Mouse (Mus musculus) heart, embryonic 10.5 days (tissue): ENCODE results near the gene Cux1. TPM values are rescaled to one million over a fixed set of nuclear protein-coding genes. Genes with fewer than 3 reads are reported as not detected.

Experiments used
- DNase-seq: peaks from one replicate; pipeline ENCODE4 v3.0.0-alpha.2; 2017; ENCODE audit warnings: low spot score
- H3K27ac ChIP-seq: fragments of 300-500 bp; sonication (generic); 2 replicates; pipeline ENCODE4 v1.5.1; 2016; ENCODE audit warnings: mild to moderate bottlenecking
- H3K27me3 ChIP-seq: fragments of 300-500 bp; sonication (generic); 2 replicates; pipeline ENCODE4 v1.6.1; 2016; ENCODE audit warnings: mild to moderate bottlenecking; ENCODE audit not compliant: poor library complexity, insufficient read depth, severe bottlenecking
- H3K36me3 ChIP-seq: fragments of 300-500 bp; sonication (generic); 2 replicates; pipeline ENCODE4 v1.6.1; 2016; ENCODE audit warnings: mild to moderate bottlenecking, moderate library complexity
- H3K4me1 ChIP-seq: fragments of 300-500 bp; sonication (generic); 2 replicates; pipeline ENCODE4 v1.6.1; 2016; ENCODE audit warnings: mild to moderate bottlenecking
- H3K4me3 ChIP-seq: fragments of 300-500 bp; sonication (generic); 2 replicates; pipeline ENCODE4 v1.5.1; 2016; ENCODE audit warnings: mild to moderate bottlenecking, moderate library complexity
- H3K9me3 ChIP-seq: fragments of 300-500 bp; sonication (generic); 2 replicates; pipeline ENCODE4 v1.6.1; 2016; ENCODE audit warnings: mild to moderate bottlenecking, moderate library complexity
- WGBS: fragments of 180-500 bp; shearing (Covaris S2); methylation state at CpG from one replicate; pipeline ENCODE4 v1.1.7; 2016; 5-methylcytosine and 5-hydroxymethylcytosine counted together
- polyA plus RNA-seq: library from polyadenylated mRNA; unstranded; fragments of >200 nt; fragmentation: Nextera tagmentation; extraction: Ambion mirVana; gene quantifications from 2 replicates; pipeline ENCODE4 v1.2.1, GENCODE M21; 2016

Cux1 gene
- polyA plus RNA-seq, 1 experiment from 2014 or later = 65.8 TPM

- peak overlapping the region; percentile 84 for H3K27ac ChIP-seq
- WGBS = under 1% methylated on average over 64 of the region's 67 CpGs
- H3K9me3 ChIP-seq = no peaks in the 10 kb centered on the region
- H3K27me3 ChIP-seq = peaks cover 55% of the 10 kb centered on the region
- peaks cover 29% of the 10 kb centered on the region for H3K4me1 ChIP-seq
- H3K4me3 ChIP-seq = peak overlapping the region; percentile 80
- H3K36me3 ChIP-seq = no peaks in the 10 kb centered on the region
- no peak for DNase-seq
These were observed 323.2 kb downstream of the Cux1 start for GRCm38 (mm10) chr5:136243851-136244761.

- WGBS = 77% methylated on average over 6 of the region's 6 CpGs
These were observed 326.1 kb downstream of the Cux1 start for GRCm38 (mm10) chr5:136241161-136241560.

GRCm38 (mm10) chr5:136240381-136240780, 326.9 kb downstream of the Cux1 start:
- H3K27me3 ChIP-seq = peaks cover 78% of the 10 kb centered on the region
- no peaks in the 10 kb centered on the region for H3K9me3 ChIP-seq
- 65% methylated on average over 1 of the region's 1 CpGs for WGBS
- H3K36me3 ChIP-seq = no peaks in the 10 kb centered on the region
- H3K4me1 ChIP-seq = peaks cover 32% of the 10 kb centered on the region
- H3K4me3 ChIP-seq = no peak overlapping the region
- DNase-seq = no peak
- no peak overlapping the region for H3K27ac ChIP-seq

More at GRCm38 (mm10) chr5:136241161-136241560, 326.1 kb downstream of the Cux1 start:
- no peaks in the 10 kb centered on the region for H3K36me3 ChIP-seq
- H3K27ac ChIP-seq = no peak overlapping the region
- peaks cover 40% of the 10 kb centered on the region for H3K4me1 ChIP-seq
- DNase-seq = no peak
- H3K27me3 ChIP-seq = peaks cover 79% of the 10 kb centered on the region
- H3K4me3 ChIP-seq = no peak overlapping the region
- H3K9me3 ChIP-seq = no peaks in the 10 kb centered on the region

DNA sequence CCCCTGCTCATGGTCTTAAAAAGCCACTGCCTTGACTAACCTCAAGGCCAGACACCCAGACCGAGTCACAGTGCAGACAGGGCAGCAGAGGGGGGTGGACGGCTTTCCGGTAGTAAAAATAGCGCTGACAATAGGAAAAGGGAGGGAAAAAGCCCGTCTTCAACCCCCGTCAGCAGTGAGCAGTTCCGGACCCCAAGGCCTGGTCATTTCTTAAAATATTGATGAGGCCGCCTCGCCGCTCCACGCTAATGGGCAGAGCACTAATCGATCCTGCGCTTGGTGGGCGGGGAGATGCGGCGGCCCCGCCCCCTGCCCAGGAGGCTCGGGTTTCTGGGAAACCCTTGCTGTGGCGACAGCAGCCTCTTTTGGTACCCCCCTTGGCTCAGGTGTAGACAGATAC, 329.7 kb downstream of the Cux1 start:
- no peak for DNase-seq
- Histone ChIP-seq H3K4me3 (peak overlapping the region; percentile 53), H3K27ac (no peak overlapping the region; the same call in 1 of the 2 replicates), H3K4me1 (peaks cover 11% of the 10 kb centered on the region), H3K9me3 (no peaks in the 10 kb centered on the region), H3K27me3 (peaks cover 81% of the 10 kb centered on the region), H3K36me3 (no peaks in the 10 kb centered on the region)
- WGBS = 1% methylated on average over 19 of the region's 19 CpGs

DNA sequence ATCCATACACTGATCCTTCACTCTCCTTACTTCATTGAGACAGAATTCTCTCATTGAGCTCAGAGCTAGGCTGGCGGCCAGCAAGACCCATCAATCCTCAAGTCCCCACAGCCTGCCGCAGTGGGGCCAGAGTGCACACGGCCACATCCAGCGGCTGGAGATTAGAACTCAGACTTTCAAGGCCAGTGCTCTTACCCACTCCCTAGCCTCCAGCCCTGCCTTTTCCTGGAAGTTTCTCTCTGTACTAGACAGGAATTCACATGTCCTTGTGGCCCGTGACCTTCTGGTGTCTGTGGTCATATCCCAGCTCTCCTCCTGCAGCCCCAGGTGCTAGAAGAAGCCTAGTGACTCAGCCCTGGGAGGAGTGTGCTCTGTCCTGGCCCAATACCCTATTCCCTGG, 330.7 kb downstream of the Cux1 start:
- no peak for DNase-seq
- 62% methylated on average over 5 of the region's 5 CpGs for WGBS
- peaks cover 85% of the 10 kb centered on the region for H3K27me3 ChIP-seq

GRCm38 (mm10) chr5:136230348-136231035, 336.8 kb downstream of the Cux1 start:
- Histone ChIP-seq H3K4me1 (peaks cover 14% of the 10 kb centered on the region), H3K27ac (no peak overlapping the region), H3K36me3 (peaks cover 16% of the 10 kb centered on the region; the same call in 1 of the 2 replicates), H3K27me3 (peaks cover 61% of the 10 kb centered on the region), H3K9me3 (no peaks in the 10 kb centered on the region), H3K4me3 (no peak overlapping the region)
- 49% methylated on average over 4 of the region's 4 CpGs for WGBS
- DNase-seq = no peak

More for the DNA sequence above, 330.7 kb downstream of the Cux1 start:
- Histone ChIP-seq H3K36me3 (peaks cover 5% of the 10 kb centered on the region; the same call in 1 of the 2 replicates), H3K4me1 (peaks cover 17% of the 10 kb centered on the region), H3K4me3 (no peak overlapping the region), H3K9me3 (no peaks in the 10 kb centered on the region), H3K27ac (no peak overlapping the region)

- H3K36me3 ChIP-seq = peaks cover 10% of the 10 kb centered on the region
- H3K27ac ChIP-seq = no peak overlapping the region
- no peaks in the 10 kb centered on the region for H3K9me3 ChIP-seq
- H3K4me3 ChIP-seq = no peak overlapping the region
- WGBS = 74% methylated on average over 7 of the region's 7 CpGs
- DNase-seq = no peak
- peaks cover 6% of the 10 kb centered on the region for H3K4me1 ChIP-seq
- peaks cover 20% of the 10 kb centered on the region for H3K27me3 ChIP-seq
These were observed 340.9 kb downstream of the Cux1 start for GRCm38 (mm10) chr5:136226246-136226876.

- Histone ChIP-seq H3K27me3 (peaks cover 12% of the 10 kb centered on the region; the same call in 1 of the 2 replicates), H3K4me3 (no peak overlapping the region), H3K27ac (no peak overlapping the region), H3K9me3 (0 out of 2 replicates have a peak, but pooled peaks cover 4% of the 10 kb centered on the region), H3K36me3 (no peaks in the 10 kb centered on the region), H3K4me1 (no peaks in the 10 kb centered on the region)
- 74% methylated on average over 12 of the region's 12 CpGs for WGBS
- DNase-seq = no peak
These were observed 348.7 kb downstream of the Cux1 start for GRCm38 (mm10) chr5:136218585-136218984.

- DNase-seq = no peak
- Histone ChIP-seq H3K4me3 (no peak overlapping the region), H3K36me3 (no peaks in the 10 kb centered on the region), H3K9me3 (0 out of 2 replicates have a peak, but pooled peaks cover 4% of the 10 kb centered on the region), H3K4me1 (no peaks in the 10 kb centered on the region), H3K27me3 (peaks cover 12% of the 10 kb centered on the region; the same call in 1 of the 2 replicates), H3K27ac (no peak overlapping the region)
- WGBS = 55% methylated on average over 4 of the region's 4 CpGs
These were observed 349.3 kb downstream of the Cux1 start for GRCm38 (mm10) chr5:136217932-136218381.

GRCm38 (mm10) chr5:136217004-136217665, 350.2 kb downstream of the Cux1 start:
- H3K4me3 ChIP-seq = no peak overlapping the region
- no peaks in the 10 kb centered on the region for H3K4me1 ChIP-seq
- DNase-seq = no peak
- no peaks in the 10 kb centered on the region for H3K36me3 ChIP-seq
- H3K27me3 ChIP-seq = peaks cover 12% of the 10 kb centered on the region; the same call in 1 of the 2 replicates
- 0 out of 2 replicates have a peak, but pooled peaks cover 4% of the 10 kb centered on the region for H3K9me3 ChIP-seq
- no peak overlapping the region for H3K27ac ChIP-seq
- 76% methylated on average over 18 of the region's 18 CpGs for WGBS

GRCm38 (mm10) chr5:136215958-136216357, 351.3 kb downstream of the Cux1 start:
- H3K4me3 ChIP-seq = no peak overlapping the region
- WGBS = 81% methylated on average over 5 of the region's 5 CpGs
- H3K4me1 ChIP-seq = no peaks in the 10 kb centered on the region
- H3K27ac ChIP-seq = no peak overlapping the region
- H3K27me3 ChIP-seq = peaks cover 12% of the 10 kb centered on the region; the same call in 1 of the 2 replicates
- H3K36me3 ChIP-seq = no peaks in the 10 kb centered on the region
- no peak for DNase-seq
- H3K9me3 ChIP-seq = 0 out of 2 replicates have a peak, but pooled peaks cover 4% of the 10 kb centered on the region

DNA sequence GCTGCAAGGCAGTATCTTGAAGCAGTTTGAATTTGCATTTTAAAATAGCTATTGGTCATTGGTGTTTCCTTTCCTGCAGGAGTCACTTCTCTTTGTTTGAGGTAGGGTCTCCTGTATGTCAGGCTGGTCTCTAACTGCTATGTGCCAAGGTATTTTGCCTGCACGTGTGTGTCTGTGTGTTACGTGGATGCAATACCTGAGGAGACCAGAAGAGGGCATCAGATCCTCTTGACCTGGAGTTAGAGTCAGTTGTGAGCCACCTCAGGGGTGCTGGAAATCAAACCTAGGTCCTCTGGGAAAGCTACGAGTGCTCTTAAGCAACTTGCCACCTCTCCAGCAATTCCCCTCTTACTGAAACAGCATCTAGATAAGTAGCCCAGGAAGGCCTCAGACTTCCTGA, 352.1 kb downstream of the Cux1 start:
- Histone ChIP-seq H3K9me3 (0 out of 2 replicates have a peak, but pooled peaks cover 4% of the 10 kb centered on the region), H3K27me3 (peaks cover 12% of the 10 kb centered on the region; the same call in 1 of the 2 replicates), H3K4me1 (no peaks in the 10 kb centered on the region), H3K36me3 (no peaks in the 10 kb centered on the region), H3K27ac (no peak overlapping the region), H3K4me3 (no peak overlapping the region)
- no peak for DNase-seq
- WGBS = 82% methylated on average over 3 of the region's 3 CpGs
